Mouse (Mus musculus): ENCODE measurements around the gene Sp4.
A peak's percentile ranks its signal among the peaks of the same experiment; 100 is the strongest.

The Sp4 gene

GRCm38 (mm10) chr12:118276385-118276784, 24.9 kb downstream of the Sp4 start:
- DNase-seq (ENCODE audit: low spot score in 2 of 2), result no peak

GRCm38 (mm10) chr12:118264905-118265304, 36.3 kb downstream of the Sp4 start:
- no peak for DNase-seq (ENCODE audit: low spot score in 2 of 2)

- no peak for DNase-seq (ENCODE audit: low spot score in 2 of 2)
Observed at GRCm38 (mm10) chr12:118263878-118264277, 37.4 kb downstream of the Sp4 start.

- no peak for DNase-seq (ENCODE audit: low spot score in 2 of 2)
Observed at GRCm38 (mm10) chr12:118255292-118255782, 45.9 kb downstream of the Sp4 start.

GRCm38 (mm10) chr12:118221182-118221581, 80.1 kb downstream of the Sp4 start:
- DNase-seq (ENCODE audit: low spot score in 2 of 2), result no peak

GRCm38 (mm10) chr12:118220062-118220461, 81.2 kb downstream of the Sp4 start:
- no peak for DNase-seq (ENCODE audit: low spot score in 2 of 2)

- DNase-seq (ENCODE audit: low spot score in 2 of 2), result no peak
Observed at GRCm38 (mm10) chr12:118212163-118212562, 89.1 kb downstream of the Sp4 start.

GRCm38 (mm10) chr12:118198386-118199093, 102.7 kb downstream of the Sp4 start, which contains the start of gene Dnah11:
Gene Dnah11 (minus strand): TSS chr12:118199043.
- peak; percentile 43 to 45 for DNase-seq (ENCODE audit: low spot score in 2 of 2)

GRCm38 (mm10) chr12:118196583-118196982, 104.7 kb downstream of the Sp4 start:
- no peak for DNase-seq (ENCODE audit: low spot score in 2 of 2)

- DNase-seq (ENCODE audit: low spot score in 2 of 2), result no peak
Observed at GRCm38 (mm10) chr12:118189535-118189934, 111.7 kb downstream of the Sp4 start.

GRCm38 (mm10) chr12:118187663-118188062, 113.6 kb downstream of the Sp4 start:
- DNase-seq (ENCODE audit: low spot score in 2 of 2), result no peak

- no peak for DNase-seq (ENCODE audit: low spot score in 2 of 2)
Observed at GRCm38 (mm10) chr12:118186881-118187489, 114.3 kb downstream of the Sp4 start.

- DNase-seq (ENCODE audit: low spot score in 2 of 2), result no peak
Observed at GRCm38 (mm10) chr12:118186120-118186880, 114.9 kb downstream of the Sp4 start.

Measured in spleen, postnatal 14 days (tissue).